Mouse (Mus musculus): ENCODE data around the gene Prelp. TPM values are rescaled to one million over a fixed set of nuclear protein-coding genes. Genes with fewer than 3 reads are reported as not detected.
A peak's percentile ranks its signal among the peaks of the same experiment; 100 is the strongest.

Gene Prelp
- polyA plus RNA-seq, 1 experiment, result 14.2 TPM

GRCm38 (mm10) chr1:133961281-133962134, 40.3 kb upstream of the Prelp start:
- no peaks in the 10 kb centered on the region for H3K27me3 ChIP-seq (ENCODE audit: control insufficient read depth, insufficient read depth, low read length)
- peaks cover 6% of the 10 kb centered on the region for H3K4me1 ChIP-seq (ENCODE audit: control insufficient read depth, insufficient read depth, insufficient read length, low read length)
- TF ChIP-seq CTCF (IDR thresholded peaks at IDR 0.05; ENCODE audit: extremely low read depth, insufficient read length, insufficient replicate concordance, low read depth, low read length) (peak; percentile 58; the same call in 1 of the 2 replicates), POLR2A (IDR thresholded peaks at IDR 0.05; ENCODE audit: low read depth, low read length) (no peak)
- no peak overlapping the region for H3K27ac ChIP-seq (ENCODE audit: insufficient read depth, low read depth, low read length)
- H3K36me3 ChIP-seq (ENCODE audit: control insufficient read depth, insufficient read depth, low read length), result no peaks in the 10 kb centered on the region
- WGBS, result 25% methylated on average over 18 of the region's 18 CpGs
- H3K4me3 ChIP-seq (ENCODE audit: low read depth, low read length), result no peak overlapping the region

GRCm38 (mm10) chr1:133959521-133959920, 38.3 kb upstream of the Prelp start:
- 76% methylated on average over 5 of the region's 5 CpGs for WGBS
- Histone ChIP-seq H3K27me3 (ENCODE audit: control insufficient read depth, insufficient read depth, low read length) (no peaks in the 10 kb centered on the region), H3K36me3 (ENCODE audit: control insufficient read depth, insufficient read depth, low read length) (no peaks in the 10 kb centered on the region), H3K4me3 (ENCODE audit: low read depth, low read length) (no peak overlapping the region), H3K4me1 (ENCODE audit: control insufficient read depth, insufficient read depth, insufficient read length, low read length) (peaks cover 6% of the 10 kb centered on the region), H3K27ac (ENCODE audit: insufficient read depth, low read depth, low read length) (no peak overlapping the region)
- no peak for TF ChIP-seq POLR2A (IDR thresholded peaks at IDR 0.05; ENCODE audit: low read depth, low read length)
- TF ChIP-seq CTCF (IDR thresholded peaks at IDR 0.05; ENCODE audit: extremely low read depth, insufficient read length, insufficient replicate concordance, low read depth, low read length), result no peak

GRCm38 (mm10) chr1:133954009-133954408, 32.8 kb upstream of the Prelp start:
- Histone ChIP-seq H3K4me1 (ENCODE audit: control insufficient read depth, insufficient read depth, insufficient read length, low read length) (no peaks in the 10 kb centered on the region), H3K4me3 (ENCODE audit: low read depth, low read length) (no peak overlapping the region), H3K36me3 (ENCODE audit: control insufficient read depth, insufficient read depth, low read length) (no peaks in the 10 kb centered on the region), H3K27me3 (ENCODE audit: control insufficient read depth, insufficient read depth, low read length) (no peaks in the 10 kb centered on the region), H3K27ac (ENCODE audit: insufficient read depth, low read depth, low read length) (no peak overlapping the region)
- TF ChIP-seq CTCF (IDR thresholded peaks at IDR 0.05; ENCODE audit: extremely low read depth, insufficient read length, insufficient replicate concordance, low read depth, low read length), result no peak
- WGBS, result 81% methylated on average over 2 of the region's 2 CpGs

GRCm38 (mm10) chr1:133953261-133953742, 32.1 kb upstream of the Prelp start:
- 75% methylated on average over 9 of the region's 9 CpGs for WGBS
- no peak overlapping the region for H3K4me3 ChIP-seq (ENCODE audit: low read depth, low read length)
- H3K4me1 ChIP-seq (ENCODE audit: control insufficient read depth, insufficient read depth, insufficient read length, low read length), result no peaks in the 10 kb centered on the region
- TF ChIP-seq POLR2A (IDR thresholded peaks at IDR 0.05; ENCODE audit: low read depth, low read length), result no peak
- TF ChIP-seq CTCF (IDR thresholded peaks at IDR 0.05; ENCODE audit: extremely low read depth, insufficient read length, insufficient replicate concordance, low read depth, low read length), result no peak
- H3K27ac ChIP-seq (ENCODE audit: insufficient read depth, low read depth, low read length), result no peak overlapping the region
- H3K36me3 ChIP-seq (ENCODE audit: control insufficient read depth, insufficient read depth, low read length), result no peaks in the 10 kb centered on the region
- no peaks in the 10 kb centered on the region for H3K27me3 ChIP-seq (ENCODE audit: control insufficient read depth, insufficient read depth, low read length)

GRCm38 (mm10) chr1:133951598-133951997, 30.4 kb upstream of the Prelp start:
- Histone ChIP-seq H3K27ac (ENCODE audit: insufficient read depth, low read depth, low read length) (no peak overlapping the region), H3K36me3 (ENCODE audit: control insufficient read depth, insufficient read depth, low read length) (no peaks in the 10 kb centered on the region), H3K27me3 (ENCODE audit: control insufficient read depth, insufficient read depth, low read length) (no peaks in the 10 kb centered on the region; the same call in 1 of the 2 replicates), H3K4me3 (ENCODE audit: low read depth, low read length) (no peak overlapping the region), H3K4me1 (ENCODE audit: control insufficient read depth, insufficient read depth, insufficient read length, low read length) (no peaks in the 10 kb centered on the region)
- WGBS, result 71% methylated on average over 6 of the region's 6 CpGs
- no peak for TF ChIP-seq CTCF (IDR thresholded peaks at IDR 0.05; ENCODE audit: extremely low read depth, insufficient read length, insufficient replicate concordance, low read depth, low read length)
- TF ChIP-seq POLR2A (IDR thresholded peaks at IDR 0.05; ENCODE audit: low read depth, low read length), result no peak

- Histone ChIP-seq H3K4me3 (ENCODE audit: low read depth, low read length) (no peak overlapping the region), H3K27me3 (ENCODE audit: control insufficient read depth, insufficient read depth, low read length) (no peaks in the 10 kb centered on the region; the same call in 1 of the 2 replicates), H3K4me1 (ENCODE audit: control insufficient read depth, insufficient read depth, insufficient read length, low read length) (0 out of 2 replicates have a peak, but pooled peaks cover 1% of the 10 kb centered on the region), H3K27ac (ENCODE audit: insufficient read depth, low read depth, low read length) (no peak overlapping the region), H3K36me3 (ENCODE audit: control insufficient read depth, insufficient read depth, low read length) (no peaks in the 10 kb centered on the region)
- WGBS, result 33% methylated on average over 7 of the region's 7 CpGs
- TF ChIP-seq CTCF (IDR thresholded peaks at IDR 0.05; ENCODE audit: extremely low read depth, insufficient read length, insufficient replicate concordance, low read depth, low read length) (no peak), POLR2A (IDR thresholded peaks at IDR 0.05; ENCODE audit: low read depth, low read length) (no peak)
Observed at GRCm38 (mm10) chr1:133950061-133950782, 29.0 kb upstream of the Prelp start.

- Histone ChIP-seq H3K4me3 (ENCODE audit: low read depth, low read length) (no peak overlapping the region), H3K4me1 (ENCODE audit: control insufficient read depth, insufficient read depth, insufficient read length, low read length) (peaks cover 3% of the 10 kb centered on the region), H3K27me3 (ENCODE audit: control insufficient read depth, insufficient read depth, low read length) (no peaks in the 10 kb centered on the region; the same call in 1 of the 2 replicates), H3K27ac (ENCODE audit: insufficient read depth, low read depth, low read length) (no peak overlapping the region), H3K36me3 (ENCODE audit: control insufficient read depth, insufficient read depth, low read length) (no peaks in the 10 kb centered on the region)
- 69% methylated on average over 3 of the region's 3 CpGs for WGBS
- TF ChIP-seq CTCF (IDR thresholded peaks at IDR 0.05; ENCODE audit: extremely low read depth, insufficient read length, insufficient replicate concordance, low read depth, low read length) (no peak), POLR2A (IDR thresholded peaks at IDR 0.05; ENCODE audit: low read depth, low read length) (no peak)
Observed at GRCm38 (mm10) chr1:133945106-133945505, 23.9 kb upstream of the Prelp start.
